Mouse (Mus musculus): ENCODE data around the gene Trir. TPM values are rescaled to one million over a fixed set of nuclear protein-coding genes. Genes with fewer than 3 reads are reported as not detected.

Gene Trir
- total RNA-seq, 2 experiments from 2014 or later = 151 to 155 TPM

- no peak for DNase-seq (ENCODE audit: low spot score in 2 of 2)
These were observed 35.8 kb upstream of the Trir start for GRCm38 (mm10) chr8:84990836-84991235.

GRCm38 (mm10) chr8:84994375-84994774 is 32.2 kb upstream of the Trir start:
- DNase-seq (ENCODE audit: low spot score in 2 of 2) = no peak

- no peak for DNase-seq (ENCODE audit: low spot score in 2 of 2)
These were observed 30.9 kb upstream of the Trir start for GRCm38 (mm10) chr8:84995680-84996079.

GRCm38 (mm10) chr8:84996978-84997377 is 29.6 kb upstream of the Trir start:
- DNase-seq (ENCODE audit: low spot score in 2 of 2) = no peak

GRCm38 (mm10) chr8:84997649-84998295 is 28.9 kb upstream of the Trir start:
- peak; percentile 93 to 94 for DNase-seq (ENCODE audit: low spot score in 2 of 2)

GRCm38 (mm10) chr8:85007686-85008085 is 18.9 kb upstream of the Trir start:
- no peak for DNase-seq (ENCODE audit: low spot score in 2 of 2)

- DNase-seq (ENCODE audit: low spot score in 2 of 2) = no peak
These were observed 15.4 kb upstream of the Trir start for GRCm38 (mm10) chr8:85011242-85011641.

- DNase-seq (ENCODE audit: low spot score in 2 of 2) = peak; percentile 74
These were observed 13.3 kb upstream of the Trir start for GRCm38 (mm10) chr8:85013230-85013840.

- DNase-seq (ENCODE audit: low spot score in 2 of 2) = no peak
These were observed 12.2 kb upstream of the Trir start, which contains the start of gene Best2 for GRCm38 (mm10) chr8:85014431-85014830. Gene Best2 (minus strand): TSS chr8:85014531.

- DNase-seq (ENCODE audit: low spot score in 2 of 2) = no peak
These were observed 9.9 kb upstream of the Trir start for GRCm38 (mm10) chr8:85016724-85017123.

- DNase-seq (ENCODE audit: low spot score in 2 of 2) = no peak
These were observed 9.4 kb upstream of the Trir start for GRCm38 (mm10) chr8:85017209-85017608.

- DNase-seq (ENCODE audit: low spot score in 2 of 2) = no peak
These were observed 5.0 kb upstream of the Trir start for GRCm38 (mm10) chr8:85021514-85022055.

- no peak for DNase-seq (ENCODE audit: low spot score in 2 of 2)
These were observed 2.8 kb upstream of the Trir start for GRCm38 (mm10) chr8:85023846-85024245.

- DNase-seq (ENCODE audit: low spot score in 2 of 2) = peak; percentile 81 to 83
These were observed 1.3 kb upstream of the Trir start, which contains the start of gene Asna1 for GRCm38 (mm10) chr8:85025098-85025932. Gene Asna1 (minus strand): TSS chr8:85025281.

- no peak for DNase-seq (ENCODE audit: low spot score in 2 of 2)
These were observed 863 bp downstream of the Trir start for GRCm38 (mm10) chr8:85027516-85027855.

- DNase-seq (ENCODE audit: low spot score in 2 of 2) = no peak
These were observed 1.3 kb downstream of the Trir start for GRCm38 (mm10) chr8:85027922-85028321.

GRCm38 (mm10) chr8:85029271-85029670 is 2.6 kb downstream of the Trir start:
- DNase-seq (ENCODE audit: low spot score in 2 of 2) = no peak

- no peak for DNase-seq (ENCODE audit: low spot score in 2 of 2)
These were observed 6.1 kb downstream of the Trir start for GRCm38 (mm10) chr8:85032622-85033311.

- DNase-seq (ENCODE audit: low spot score in 2 of 2) = no peak
These were observed 7.2 kb downstream of the Trir start for GRCm38 (mm10) chr8:85033867-85034266.

GRCm38 (mm10) chr8:85034764-85035163 is 8.1 kb downstream of the Trir start:
- DNase-seq (ENCODE audit: low spot score in 2 of 2) = peak; percentile 69 to 77

GRCm38 (mm10) chr8:85035165-85035727 is 8.6 kb downstream of the Trir start:
- DNase-seq (ENCODE audit: low spot score in 2 of 2) = no peak
